Mouse (Mus musculus) ES-E14 (cell line): ENCODE measurements at regions not wholly inside any gene's neighbourhood (a gene's known extent, or its start where the extent isn't known, plus 50 kb on each side); places are given as distances from the start of the nearest gene placed in this dataset.

Experiments
- CHD2 ChIP-seq: IDR thresholded peaks from 2 replicates; pipeline ENCODE4 v1.6.1; 2014; ENCODE audit warnings: mild to moderate bottlenecking, low read depth, low read length, inconsistent platforms
- ZC3H11A ChIP-seq: IDR thresholded peaks from 2 replicates; pipeline ENCODE4 v1.6.1; 2012; ENCODE audit warnings: low read depth, mild to moderate bottlenecking, inconsistent platforms, low read length, borderline replicate concordance

GRCm38 (mm10) chr9:30742471-30743098 is 179.7 kb downstream of the Adamts15 start:
- TF ChIP-seq ZC3H11A = no peak
- TF ChIP-seq CHD2 = no peak
